Mouse (Mus musculus) midbrain, embryonic 14.5 days (tissue): ENCODE results near the gene Zfp296. TPM values are rescaled to one million over a fixed set of nuclear protein-coding genes. Genes with fewer than 3 reads are reported as not detected.

Experiments used
- ATAC-seq: fragments of 200-750 bp; cut with Nextera tagmentation; 2 replicates; pipeline ENCODE4 v1.8.0; 2017; ENCODE audit warnings: moderate number of reproducible peaks, moderate library complexity; ENCODE audit not compliant: low FRiP score, low TSS enrichment
- DNase-seq: peaks from one replicate; pipeline ENCODE4 v3.0.0-alpha.2; 2015
- H3K27ac ChIP-seq: fragments of 300-500 bp; sonication (generic); replicated peaks from 2 replicates; pipeline ENCODE4 v1.5.1; 2014; ENCODE audit warnings: mild to moderate bottlenecking, low read depth, low read length, moderate library complexity
- H3K27me3 ChIP-seq: fragments of 300-500 bp; sonication (generic); 2 replicates; pipeline ENCODE4 v1.6.1; 2014; ENCODE audit warnings: low read length, control low read depth, mixed read lengths; ENCODE audit not compliant: control insufficient read depth, insufficient read depth
- H3K36me3 ChIP-seq: fragments of 300-500 bp; sonication (generic); 2 replicates; pipeline ENCODE4 v1.6.1; 2014; ENCODE audit warnings: low read length, control low read depth; ENCODE audit not compliant: control insufficient read depth, insufficient read depth
- H3K4me1 ChIP-seq: fragments of 300-500 bp; sonication (generic); 2 replicates; pipeline ENCODE4 v1.6.1; 2014; ENCODE audit warnings: mild to moderate bottlenecking, antibody characterized with exemption, low read length, control low read depth; ENCODE audit not compliant: control insufficient read depth, insufficient read depth
- H3K4me2 ChIP-seq: fragments of 300-500 bp; sonication (generic); 2 replicates; pipeline ENCODE4 v1.6.1; 2014; ENCODE audit warnings: mild to moderate bottlenecking, low read length, moderate library complexity
- H3K4me3 ChIP-seq: fragments of 300-500 bp; sonication (generic); replicated peaks from 2 replicates; pipeline ENCODE4 v1.5.1; 2014; ENCODE audit warnings: low read depth, low read length
- H3K9ac ChIP-seq: fragments of 300-500 bp; sonication (generic); replicated peaks from 2 replicates; pipeline ENCODE4 v1.6.1; 2014; ENCODE audit warnings: mild to moderate bottlenecking, low read length, moderate library complexity
- H3K9me3 ChIP-seq: fragments of 300-500 bp; sonication (generic); 2 replicates; pipeline ENCODE4 v1.6.1; 2016; ENCODE audit warnings: low read length, control low read depth, mixed read lengths; ENCODE audit not compliant: control insufficient read depth
- WGBS: fragments of 180-500 bp; shearing (Covaris S2); extraction: QIAGEN DNeasy Blood & Tissue Kit; methylation state at CpG from one replicate; pipeline ENCODE4 v1.1.7; 2014; 5-methylcytosine and 5-hydroxymethylcytosine counted together
- polyA plus RNA-seq: library from polyadenylated mRNA; unstranded; fragments of >200 nt; fragmentation: Nextera tagmentation; extraction: Ambion mirVana; gene quantifications from 2 replicates; pipeline ENCODE4 v1.2.1, GENCODE M21; 2014

Zfp296 gene
- polyA plus RNA-seq, 1 experiment from 2014 or later: 0.32 TPM

DNA sequence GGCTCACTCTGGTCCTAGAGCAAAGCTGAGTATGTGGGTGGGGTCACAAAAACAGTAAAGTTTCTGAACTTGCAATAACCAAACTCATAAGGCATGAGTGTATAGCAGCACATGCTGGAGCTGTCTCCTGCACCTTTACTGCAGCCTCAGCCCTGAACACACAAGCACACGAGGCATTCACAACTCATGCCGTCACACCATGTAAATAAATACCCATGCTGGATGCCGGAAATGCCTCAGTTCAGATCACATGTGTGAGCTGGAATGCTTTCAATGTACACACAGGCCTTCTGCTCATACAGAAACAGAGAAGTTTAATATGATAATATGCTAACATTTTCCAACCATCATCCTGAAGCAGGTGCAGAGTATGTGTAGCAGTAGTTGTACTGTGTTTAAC, 31.1 kb upstream of the Zfp296 start:
- 84% methylated on average over 3 of the region's 3 CpGs for WGBS
- H3K27ac ChIP-seq: no peak overlapping the region
- no peaks in the 10 kb centered on the region for H3K9me3 ChIP-seq
- H3K27me3 ChIP-seq: no peaks in the 10 kb centered on the region
- no peak overlapping the region for H3K9ac ChIP-seq
- no peak for DNase-seq
- H3K4me2 ChIP-seq: no peak overlapping the region
- no peak overlapping the region for H3K4me3 ChIP-seq
- H3K36me3 ChIP-seq: no peaks in the 10 kb centered on the region
- H3K4me1 ChIP-seq: peaks cover 11% of the 10 kb centered on the region; the same call in 1 of the 2 replicates
- no peak for ATAC-seq

DNA sequence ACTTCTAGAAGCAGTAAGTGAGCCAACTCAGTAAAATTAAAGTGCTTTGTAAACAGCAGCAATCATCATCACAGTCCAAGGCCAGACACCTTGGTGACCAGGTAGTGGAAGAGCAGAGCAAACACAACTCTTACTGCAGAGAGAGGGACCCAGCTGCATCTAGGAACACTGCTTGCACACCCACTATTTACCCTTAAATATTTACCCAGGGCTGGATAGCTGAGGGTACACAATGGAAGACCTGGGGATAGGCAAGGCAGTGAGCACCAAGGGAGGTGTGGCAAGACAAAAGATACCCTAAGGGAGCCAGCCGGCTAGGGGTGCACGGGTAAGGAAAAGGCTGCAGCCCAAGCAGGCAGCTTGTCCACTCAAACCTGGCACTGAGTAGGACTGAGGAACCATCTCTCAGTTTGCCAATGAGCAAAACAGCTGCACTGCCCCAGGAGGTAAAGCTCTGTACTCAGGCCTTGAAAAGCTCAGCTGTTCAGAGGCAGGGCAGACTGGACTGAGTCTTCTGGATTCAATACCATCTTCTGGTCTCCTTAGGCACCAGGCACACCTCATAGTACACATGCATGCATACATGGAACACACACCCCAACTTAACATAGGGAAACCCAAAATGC, 29.6 kb upstream of the Zfp296 start:
- no peak for DNase-seq
- no peak for ATAC-seq
- Histone ChIP-seq H3K9me3 (no peaks in the 10 kb centered on the region), H3K4me1 (peaks cover 4% of the 10 kb centered on the region; the same call in 1 of the 2 replicates), H3K36me3 (0 out of 2 replicates have a peak, but pooled peaks cover under 1% of the 10 kb centered on the region), H3K27ac (no peak overlapping the region), H3K27me3 (no peaks in the 10 kb centered on the region), H3K9ac (no peak overlapping the region), H3K4me2 (no peak overlapping the region), H3K4me3 (no peak overlapping the region)
- WGBS: 48% methylated on average over 2 of the region's 2 CpGs

DNA sequence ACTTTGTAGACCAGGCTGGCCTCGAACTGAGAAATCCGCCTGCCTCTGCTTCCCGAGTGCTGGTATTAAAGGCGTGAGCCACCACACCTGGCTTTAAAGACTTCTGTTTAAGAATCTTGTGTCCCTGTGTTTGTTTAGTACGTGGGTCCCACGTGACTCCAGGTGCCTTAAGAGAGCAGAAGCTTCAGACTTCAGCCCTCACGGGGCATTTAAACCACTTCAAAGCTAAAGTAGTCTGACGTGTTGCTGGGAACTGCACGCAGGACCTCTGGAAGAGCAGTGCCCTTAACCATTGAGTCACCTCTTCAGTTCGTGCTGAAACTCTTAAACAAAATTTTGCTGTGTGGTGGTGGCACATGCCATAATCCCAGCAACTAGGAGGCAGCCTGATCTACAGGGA, 27.7 kb upstream of the Zfp296 start:
- Histone ChIP-seq H3K36me3 (peaks cover 8% of the 10 kb centered on the region; the same call in 1 of the 2 replicates), H3K27me3 (no peaks in the 10 kb centered on the region), H3K27ac (no peak overlapping the region), H3K4me3 (no peak overlapping the region), H3K4me1 (no peaks in the 10 kb centered on the region), H3K4me2 (no peak overlapping the region), H3K9ac (no peak overlapping the region), H3K9me3 (no peaks in the 10 kb centered on the region)
- no peak for ATAC-seq
- no peak for DNase-seq
- 92% methylated on average over 10 of the region's 10 CpGs for WGBS

DNA sequence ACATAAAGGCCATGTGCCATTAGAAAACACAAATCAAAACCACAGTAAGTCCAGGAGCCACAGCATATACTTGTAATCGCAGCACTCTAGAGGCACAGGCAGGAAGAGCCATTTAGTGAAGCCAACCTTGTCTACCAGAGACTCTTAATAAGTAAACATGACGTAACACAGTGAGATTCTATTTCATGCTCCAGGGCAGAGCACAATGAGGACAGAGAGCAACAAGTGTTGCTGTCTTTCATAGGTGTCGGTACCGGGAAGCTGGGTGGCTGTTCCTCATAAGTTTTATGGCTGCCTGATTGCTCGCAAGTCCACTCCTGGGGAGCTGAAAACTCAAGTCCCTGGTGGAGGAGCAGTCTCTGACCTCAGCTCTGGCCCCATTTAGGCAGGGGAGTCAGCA, 25.5 kb upstream of the Zfp296 start:
- WGBS: 87% methylated on average over 5 of the region's 5 CpGs
- no peak for DNase-seq
- no peak for ATAC-seq

DNA sequence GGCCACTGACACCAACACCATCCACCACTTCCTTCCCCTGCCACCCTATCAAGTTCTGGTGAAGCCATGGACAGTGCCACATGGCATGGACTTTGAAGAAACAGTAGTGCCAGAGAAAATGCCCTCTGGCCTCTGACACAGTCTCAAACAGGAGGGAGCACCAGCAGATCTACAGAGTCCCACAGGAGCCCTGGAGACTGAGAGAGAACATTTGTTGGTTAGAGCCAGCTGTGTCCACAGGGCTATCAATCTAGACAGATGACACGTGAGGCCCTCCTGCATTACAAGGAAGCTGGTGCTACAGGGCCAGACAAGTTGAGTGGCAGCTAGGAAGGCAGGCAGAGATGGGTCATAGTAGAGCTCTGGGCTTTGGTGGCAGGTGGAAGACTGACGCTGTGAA, 24.6 kb upstream of the Zfp296 start:
- H3K9ac ChIP-seq: no peak overlapping the region
- no peaks in the 10 kb centered on the region for H3K9me3 ChIP-seq
- no peak for DNase-seq
- no peak overlapping the region for H3K27ac ChIP-seq
- 82% methylated on average over 2 of the region's 2 CpGs for WGBS
- no peak for ATAC-seq
- H3K36me3 ChIP-seq: peaks cover 24% of the 10 kb centered on the region
- no peaks in the 10 kb centered on the region for H3K27me3 ChIP-seq
- H3K4me1 ChIP-seq: no peaks in the 10 kb centered on the region
- no peak overlapping the region for H3K4me2 ChIP-seq
- no peak overlapping the region for H3K4me3 ChIP-seq

More for the DNA sequence above, 25.5 kb upstream of the Zfp296 start:
- H3K27me3 ChIP-seq: no peaks in the 10 kb centered on the region
- H3K27ac ChIP-seq: no peak overlapping the region
- no peaks in the 10 kb centered on the region for H3K9me3 ChIP-seq
- H3K9ac ChIP-seq: no peak overlapping the region
- no peak overlapping the region for H3K4me2 ChIP-seq
- peaks cover 19% of the 10 kb centered on the region for H3K36me3 ChIP-seq
- no peak overlapping the region for H3K4me3 ChIP-seq
- H3K4me1 ChIP-seq: no peaks in the 10 kb centered on the region

DNA sequence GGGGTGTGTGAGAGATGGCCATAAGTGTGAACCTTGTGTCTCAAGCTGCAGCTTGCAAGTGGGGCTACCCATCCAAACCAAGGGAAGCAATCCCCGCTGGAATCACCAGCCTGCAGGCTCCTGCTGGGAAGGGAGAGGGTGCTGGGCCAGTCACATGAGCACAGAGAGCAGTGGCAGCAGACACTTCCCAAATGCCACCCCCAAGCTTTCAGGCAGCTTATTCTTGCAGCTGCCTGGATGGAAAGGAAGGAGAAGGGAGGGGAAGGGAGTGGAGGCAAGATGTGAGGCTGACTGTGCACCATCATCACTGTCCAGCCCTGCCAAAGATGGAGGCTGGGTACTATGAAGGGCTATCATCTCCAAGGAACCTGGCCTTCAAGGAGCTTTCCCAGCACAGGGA, 22.9 kb upstream of the Zfp296 start:
- 78% methylated on average over 1 of the region's 1 CpGs for WGBS
- ATAC-seq: no peak
- no peak overlapping the region for H3K4me2 ChIP-seq
- peaks cover 32% of the 10 kb centered on the region for H3K36me3 ChIP-seq
- no peak overlapping the region for H3K27ac ChIP-seq
- DNase-seq: no peak
- H3K9ac ChIP-seq: no peak overlapping the region
- no peaks in the 10 kb centered on the region for H3K9me3 ChIP-seq
- H3K4me3 ChIP-seq: no peak overlapping the region
- H3K27me3 ChIP-seq: no peaks in the 10 kb centered on the region
- peaks cover 10% of the 10 kb centered on the region for H3K4me1 ChIP-seq

DNA sequence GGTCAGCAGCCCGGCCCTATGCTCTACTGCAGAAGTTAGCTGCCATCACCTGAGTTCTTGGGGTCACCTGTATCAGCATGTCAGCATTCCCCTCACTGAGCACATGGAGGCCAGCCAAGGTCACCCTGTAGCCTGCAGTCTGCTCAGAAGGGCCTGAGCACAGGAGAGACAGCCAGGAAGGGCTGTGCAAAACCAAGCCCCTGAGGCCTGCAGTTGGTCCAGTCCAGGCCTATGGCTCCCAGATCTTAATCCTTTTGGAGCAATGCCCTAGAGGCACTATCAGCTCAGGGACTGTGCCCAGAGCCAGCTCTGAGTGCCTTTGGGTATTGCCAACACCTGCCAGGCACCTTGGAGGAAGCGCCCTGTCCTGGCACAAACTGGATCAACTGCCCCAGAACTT, 20.0 kb upstream of the Zfp296 start:
- Histone ChIP-seq H3K4me3 (no peak overlapping the region), H3K4me2 (no peak overlapping the region), H3K4me1 (peaks cover 31% of the 10 kb centered on the region), H3K9ac (no peak overlapping the region), H3K9me3 (no peaks in the 10 kb centered on the region), H3K27me3 (no peaks in the 10 kb centered on the region), H3K27ac (no peak overlapping the region), H3K36me3 (peaks cover 32% of the 10 kb centered on the region)
- 94% methylated on average over 2 of the region's 2 CpGs for WGBS
- ATAC-seq (no peak), DNase-seq (no peak)

DNA sequence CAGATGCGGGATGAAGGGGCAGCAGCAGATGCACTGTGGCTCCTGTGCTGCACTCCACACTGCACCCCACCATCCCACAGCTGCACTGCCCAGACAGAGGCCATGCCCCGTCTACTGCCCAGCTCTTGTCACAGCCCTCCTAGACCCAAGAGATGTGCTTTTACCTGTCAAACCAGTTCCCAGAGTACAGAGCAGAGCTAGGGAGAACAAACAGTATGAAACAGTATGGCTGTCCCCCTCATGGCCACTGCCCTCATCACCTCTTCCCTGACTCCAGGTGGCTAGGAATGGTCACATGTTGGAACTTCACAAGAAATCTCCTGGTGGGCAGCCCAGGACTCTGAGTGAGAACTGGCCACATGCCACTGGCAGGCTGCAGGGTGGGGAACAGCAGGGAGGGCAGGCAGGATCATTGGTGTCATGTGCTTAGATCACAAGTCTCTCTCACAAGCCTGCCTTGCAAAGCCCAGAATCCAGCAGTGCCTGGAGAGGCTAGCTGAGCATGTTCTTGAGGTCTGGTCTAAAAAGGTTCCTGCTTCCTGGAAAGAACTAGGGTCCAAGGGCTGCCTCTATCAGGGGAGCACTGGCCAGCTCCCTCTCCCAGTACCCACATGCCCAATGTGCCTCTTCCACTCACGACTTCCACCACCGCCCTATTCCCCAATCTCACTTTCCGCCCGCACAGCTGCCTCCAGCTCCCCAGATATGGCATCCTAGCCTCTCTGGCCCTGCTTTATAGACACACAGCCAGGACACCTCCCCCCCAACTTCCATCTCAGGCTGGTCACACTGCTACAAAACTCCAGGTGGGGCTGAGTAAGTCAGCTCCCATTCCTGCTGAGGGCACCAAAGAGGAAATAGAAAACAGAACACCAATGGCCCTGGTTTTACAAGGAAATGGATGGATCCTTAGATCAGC, 18.8 kb upstream of the Zfp296 start:
- no peak overlapping the region for H3K27ac ChIP-seq
- no peaks in the 10 kb centered on the region for H3K9me3 ChIP-seq
- H3K36me3 ChIP-seq: peaks cover 27% of the 10 kb centered on the region
- no peak overlapping the region for H3K4me3 ChIP-seq
- ATAC-seq (no peak), DNase-seq (no peak)
- H3K9ac ChIP-seq: peak overlapping the region; percentile 14; the same call in 1 of the 2 replicates
- no peaks in the 10 kb centered on the region for H3K27me3 ChIP-seq
- WGBS: 94% methylated on average over 6 of the region's 6 CpGs
- peaks cover 38% of the 10 kb centered on the region for H3K4me1 ChIP-seq
- no peak overlapping the region for H3K4me2 ChIP-seq
